Mouse (Mus musculus) kidney, postnatal 25 days (tissue): ENCODE results near the gene Parp14.
A peak's percentile ranks its signal among the peaks of the same experiment; 100 is the strongest.
"Not testable (repeated sequence)": the region's sequence is repeated elsewhere in the genome, so short reads cannot be mapped to it uniquely, and the experiment has no call there.

Source experiments
- DNase-seq, 2 experiments: peaks; one replicate each; pipeline ENCODE4 v3.0.0; 2021; ENCODE audit warnings: mixed read lengths in 2 of 2

The Parp14 gene

DNA sequence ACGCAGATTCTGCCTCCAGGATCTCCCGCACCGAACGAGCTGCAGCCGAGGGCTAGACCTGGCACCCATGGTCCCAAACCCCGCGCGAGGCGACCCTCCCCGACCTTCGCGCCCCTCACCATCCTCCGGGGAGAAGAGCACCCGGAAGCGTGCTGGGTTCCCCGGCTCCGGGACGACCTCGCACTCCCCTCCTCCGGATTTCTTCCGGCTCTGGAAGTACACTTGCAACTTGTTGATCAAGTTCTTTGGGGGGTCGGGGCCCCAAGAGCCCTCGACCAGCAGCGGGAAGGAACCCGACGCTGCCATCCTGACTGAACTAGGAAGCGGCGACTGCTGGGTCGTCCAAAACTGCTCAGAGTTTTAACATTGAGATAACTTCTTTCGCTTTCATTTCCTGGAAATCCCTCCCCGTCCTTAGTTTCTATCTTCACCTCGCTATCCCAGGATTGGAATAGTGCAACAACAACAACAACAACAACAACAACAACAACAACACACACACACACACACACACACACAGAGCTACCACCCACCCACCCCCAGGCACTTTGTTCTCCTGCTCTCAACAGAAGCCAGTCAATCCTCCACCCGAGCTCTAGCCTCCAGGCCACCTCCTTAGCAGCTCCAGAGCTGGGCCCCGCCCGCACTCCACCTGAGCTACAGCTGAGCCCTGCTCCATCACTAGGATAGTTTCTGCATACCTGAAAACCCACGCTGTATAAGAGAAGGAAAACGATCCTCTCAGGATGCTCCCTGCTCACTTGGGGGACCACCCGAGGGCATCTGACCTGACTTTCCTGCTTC lies at the start of gene Parp14:
Parp14 (minus strand) TSS at position 497 of the 804 bp plus-strand sequence.
- DNase-seq = peak; percentile 55 to 69

DNA sequence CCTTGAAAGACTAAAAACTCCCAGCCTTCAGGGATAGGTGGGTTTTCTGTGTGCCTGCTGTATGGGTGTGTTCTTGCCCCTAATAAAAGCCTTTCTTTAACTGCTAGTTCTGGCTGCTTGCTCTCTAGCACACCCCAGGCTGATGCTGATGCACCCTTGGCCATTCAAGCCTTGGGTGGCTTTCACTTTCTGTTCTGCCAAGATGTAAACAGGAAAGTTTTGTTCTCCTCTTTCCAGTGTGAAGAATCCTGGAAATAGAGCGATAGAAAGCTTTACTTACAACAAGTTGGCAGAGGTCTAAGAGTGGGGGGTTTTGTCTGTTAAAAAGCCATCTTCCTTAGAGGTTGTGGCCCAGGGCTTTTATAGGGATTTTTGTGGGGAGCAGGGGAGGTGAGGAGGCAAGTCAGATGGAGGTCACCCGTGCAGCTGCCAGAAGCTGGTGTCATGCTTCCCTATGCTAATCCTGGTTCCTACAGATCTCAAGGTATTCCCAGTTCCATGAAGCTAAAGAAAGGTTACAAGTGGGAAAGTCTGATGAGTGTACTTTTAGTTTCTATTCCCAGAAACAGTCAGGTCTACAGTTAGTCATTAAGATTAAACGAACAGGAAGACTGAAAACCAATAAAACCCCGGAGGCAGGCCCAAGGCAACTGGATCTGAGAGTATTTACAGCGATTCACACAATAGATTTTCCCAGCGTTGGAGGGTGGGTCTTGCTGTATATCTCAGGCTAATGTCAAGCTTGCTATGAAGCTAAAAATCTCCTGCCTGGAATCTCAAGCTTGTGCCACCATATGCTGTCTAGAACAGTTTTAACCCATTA lies 47.6 kb upstream of the Parp14 start:
- no peak for DNase-seq

DNA sequence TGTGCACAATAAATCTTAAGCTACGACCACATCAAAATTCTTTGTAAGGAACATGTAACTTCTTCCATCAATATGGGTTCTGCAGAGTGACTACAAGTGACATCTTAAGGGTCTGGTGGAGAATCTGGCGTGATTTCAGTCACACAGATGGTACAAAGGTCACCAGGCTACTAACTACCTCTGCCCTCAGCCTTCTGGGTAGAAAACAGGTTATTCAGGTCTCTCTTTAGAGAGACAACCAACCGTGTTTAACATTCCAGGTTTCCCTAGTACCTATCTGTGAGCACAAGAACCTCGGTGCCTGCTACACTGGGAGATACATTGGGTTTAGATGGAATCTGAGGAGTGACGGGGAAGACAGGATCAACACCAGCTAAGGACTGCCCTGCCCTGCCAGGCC lies 43.0 kb upstream of the Parp14 start:
- peak in 1 of 2 experiments; percentile 21 for DNase-seq

DNA sequence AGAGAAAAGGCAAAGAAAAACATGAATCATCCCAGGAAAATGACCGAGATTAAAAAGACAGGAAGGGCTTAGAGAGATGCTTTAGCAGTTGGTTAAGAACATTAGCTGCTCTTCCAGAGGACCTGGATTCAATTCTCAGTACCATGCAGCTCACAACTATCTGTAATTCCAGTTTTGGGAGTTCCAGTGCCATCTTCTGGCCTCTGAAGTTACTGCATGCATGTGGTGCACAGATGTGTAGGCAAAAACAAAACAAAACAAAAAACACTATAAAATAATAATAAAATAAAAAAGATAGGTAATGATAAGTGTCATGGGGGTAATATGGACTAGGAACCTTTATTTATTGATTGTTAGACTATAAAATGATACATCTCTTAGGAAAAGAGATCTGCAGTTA lies 42.2 kb upstream of the Parp14 start:
- peak in 1 of 2 experiments; percentile 43 for DNase-seq

DNA sequence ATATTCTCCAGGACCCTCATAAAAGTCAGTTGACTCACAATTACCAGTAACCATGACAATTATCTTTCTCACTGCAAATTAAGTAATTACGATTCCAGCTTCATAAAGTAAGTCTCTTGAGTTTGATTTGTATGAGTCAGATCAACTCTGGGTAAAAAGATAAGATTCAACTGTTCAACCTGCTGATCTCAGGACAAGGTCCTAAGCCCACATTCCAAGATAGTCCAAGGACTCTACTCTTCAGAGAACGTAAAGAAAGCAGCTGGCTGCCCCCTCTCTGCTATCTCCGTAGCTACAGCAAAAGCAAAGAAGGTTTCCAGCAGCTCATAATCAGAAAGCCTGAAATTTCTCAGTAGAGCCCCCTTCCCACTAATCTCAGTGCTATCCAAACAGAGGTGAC lies 40.1 kb upstream of the Parp14 start:
- DNase-seq = no peak

DNA sequence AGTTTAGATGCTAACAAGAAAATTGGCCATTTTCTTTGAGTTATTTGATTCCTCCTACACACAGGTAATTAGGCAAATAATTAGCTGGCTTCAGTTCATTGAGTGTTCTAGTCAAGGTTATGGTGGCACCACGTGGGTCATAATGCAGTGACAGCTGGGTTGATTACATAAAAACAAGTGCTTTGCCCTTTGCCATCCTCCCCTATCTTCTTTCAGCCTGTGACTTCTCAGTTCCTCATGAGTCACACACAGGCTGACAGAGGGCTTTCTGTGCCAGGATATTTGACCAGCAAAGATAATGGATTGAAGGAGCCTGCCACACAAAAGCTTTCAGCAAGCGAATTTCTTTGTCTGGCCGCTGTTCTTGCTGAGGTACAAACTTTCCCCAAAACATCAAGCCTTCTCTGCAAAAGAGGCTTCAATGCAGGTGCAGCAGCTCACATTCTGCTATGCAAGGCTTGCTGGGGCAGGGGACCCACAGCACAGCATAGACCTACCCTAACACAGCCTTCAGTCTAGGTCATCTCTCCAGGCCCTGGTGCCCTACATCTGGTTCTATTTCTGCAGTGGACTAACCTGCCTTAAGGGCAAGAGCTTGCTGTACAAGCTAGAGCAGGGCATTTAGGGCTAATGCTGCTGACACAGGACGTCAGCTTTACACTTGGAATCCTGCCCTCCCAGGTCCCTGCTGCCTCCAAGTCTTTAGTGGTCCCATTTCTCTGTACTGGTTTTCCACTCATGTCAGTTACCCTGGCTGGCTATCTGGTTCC lies 36.3 kb upstream of the Parp14 start:
- DNase-seq = peak; percentile 12 to 55

DNA sequence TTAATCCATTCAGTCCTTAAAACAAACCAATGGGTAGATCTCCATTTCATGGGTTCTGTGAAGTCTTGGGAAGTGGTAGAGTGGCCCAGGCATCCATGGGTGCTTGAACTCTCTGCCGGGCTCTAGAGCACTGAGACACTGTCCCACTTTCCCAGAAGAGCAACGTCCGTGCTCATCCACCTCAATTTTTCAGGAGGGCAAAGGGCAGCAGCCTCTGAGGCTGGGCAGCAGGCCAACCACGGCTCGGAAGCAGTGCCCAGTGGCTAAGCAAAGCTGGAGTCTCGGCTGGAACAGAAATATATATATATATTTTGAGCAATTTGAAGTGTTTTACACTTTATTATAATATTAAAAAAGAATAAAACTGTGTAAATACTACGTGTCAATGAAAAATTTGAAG lies 35.5 kb upstream of the Parp14 start:
- DNase-seq = peak; percentile 71 to 80

DNA sequence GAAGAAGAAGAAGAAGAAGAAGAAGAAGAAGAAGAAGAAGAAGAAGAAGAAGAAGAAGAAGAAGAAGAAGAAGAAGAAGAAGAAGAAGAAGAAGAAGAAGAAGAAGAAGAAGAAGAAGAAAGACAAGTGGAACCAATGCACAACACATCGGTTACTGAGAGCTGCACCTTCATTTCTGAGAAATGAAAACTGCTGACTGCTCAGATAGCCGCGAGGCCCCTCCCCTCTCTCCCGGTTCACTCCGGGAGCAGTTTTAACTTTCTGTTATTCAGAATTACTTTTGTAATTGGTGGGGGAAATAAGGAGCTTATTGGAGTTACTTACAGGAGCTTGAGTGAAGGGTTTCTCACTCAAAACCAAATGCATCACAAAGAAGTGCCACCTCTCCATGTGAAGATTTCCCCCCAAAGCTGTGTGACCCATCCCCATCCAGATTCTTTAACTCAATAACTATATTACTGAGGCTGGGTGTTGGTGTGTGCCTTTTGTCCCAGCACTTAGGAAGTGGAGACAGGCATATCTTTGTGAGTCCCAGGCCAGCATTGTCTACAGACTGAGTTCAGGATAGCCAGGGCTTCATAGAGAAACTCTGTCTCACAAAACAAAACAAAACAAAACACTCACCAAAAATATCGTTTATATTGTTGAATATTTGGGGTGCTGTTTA lies 34.6 kb upstream of the Parp14 start:
- DNase-seq = no peak

DNA sequence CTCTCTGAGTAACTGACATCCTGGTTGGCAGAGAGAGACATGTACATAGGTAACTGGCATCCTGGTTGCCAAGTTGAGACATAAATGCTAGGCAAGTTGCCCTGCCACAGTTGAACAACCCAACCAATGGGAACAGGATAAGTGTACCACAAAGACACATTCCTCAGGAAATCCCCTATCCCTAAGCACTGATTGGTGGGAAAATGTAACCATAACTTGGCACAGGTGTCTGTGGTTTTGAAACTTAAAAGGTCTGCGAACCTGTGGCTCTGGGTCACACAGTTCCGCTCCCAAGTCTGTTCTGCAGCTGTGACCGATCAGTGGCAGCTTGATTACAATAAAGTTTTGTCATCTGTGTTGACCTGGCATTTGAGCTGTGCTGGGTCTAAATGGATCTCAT lies 34.0 kb upstream of the Parp14 start:
- no peak for DNase-seq

DNA sequence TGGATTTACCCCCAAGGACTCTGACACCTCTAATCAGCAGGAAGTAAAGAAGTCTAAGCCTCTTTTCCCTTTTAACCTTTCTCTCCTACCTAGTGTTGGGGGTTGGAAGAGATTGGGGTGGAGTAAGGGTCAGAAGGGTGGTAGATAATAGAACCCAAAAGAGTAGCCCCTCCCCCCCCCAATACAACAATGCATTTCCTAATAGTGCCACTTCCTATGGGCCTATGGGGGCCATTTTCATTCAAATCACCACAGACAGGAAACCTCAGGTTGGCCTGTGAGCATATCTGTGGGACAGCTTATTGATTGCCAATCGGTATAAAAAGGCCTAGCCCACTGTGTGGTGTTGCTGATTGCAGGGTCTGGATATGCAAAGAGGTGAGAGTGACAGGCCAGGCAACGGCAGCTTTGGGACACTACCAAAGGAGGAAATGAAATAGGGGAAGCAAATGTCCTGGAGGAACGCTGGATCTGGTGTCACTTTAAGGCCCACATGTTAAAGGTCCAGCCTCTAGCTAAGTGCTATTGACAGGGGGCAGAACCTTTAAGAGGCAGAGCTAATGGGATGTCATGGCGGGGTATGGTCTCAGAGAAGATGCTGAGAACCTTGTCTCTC lies 32.9 kb upstream of the Parp14 start:
- DNase-seq = no peak

DNA sequence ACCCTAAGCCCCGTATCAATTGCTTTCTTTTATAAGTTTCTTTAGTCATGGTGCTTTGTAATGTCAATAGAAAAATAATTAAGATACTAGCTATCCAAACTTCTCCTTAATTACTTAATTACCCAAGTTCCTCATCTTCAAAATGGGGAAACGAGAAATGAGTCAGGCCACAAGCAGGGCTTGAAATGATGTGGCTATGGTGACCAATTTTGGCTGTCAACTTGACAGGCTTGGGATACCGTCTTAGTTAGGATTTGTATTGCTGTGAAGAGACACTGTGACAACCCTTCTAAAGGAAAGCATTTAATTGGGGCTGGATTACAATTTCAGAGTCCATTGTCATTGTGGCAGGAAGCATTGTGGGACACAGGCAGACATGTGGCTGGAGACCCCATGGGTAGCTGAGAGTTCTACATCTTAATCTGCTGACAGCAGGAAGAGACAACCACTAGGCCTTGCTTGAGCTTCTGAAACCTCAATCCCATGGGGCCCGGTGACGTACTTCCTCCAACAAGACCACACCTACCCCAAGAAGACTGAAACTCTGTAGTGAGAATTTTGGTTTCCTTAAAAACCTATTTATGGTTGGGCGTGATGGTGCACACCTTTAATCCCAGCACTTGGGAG lies 31.8 kb upstream of the Parp14 start:
- no peak for DNase-seq

DNA sequence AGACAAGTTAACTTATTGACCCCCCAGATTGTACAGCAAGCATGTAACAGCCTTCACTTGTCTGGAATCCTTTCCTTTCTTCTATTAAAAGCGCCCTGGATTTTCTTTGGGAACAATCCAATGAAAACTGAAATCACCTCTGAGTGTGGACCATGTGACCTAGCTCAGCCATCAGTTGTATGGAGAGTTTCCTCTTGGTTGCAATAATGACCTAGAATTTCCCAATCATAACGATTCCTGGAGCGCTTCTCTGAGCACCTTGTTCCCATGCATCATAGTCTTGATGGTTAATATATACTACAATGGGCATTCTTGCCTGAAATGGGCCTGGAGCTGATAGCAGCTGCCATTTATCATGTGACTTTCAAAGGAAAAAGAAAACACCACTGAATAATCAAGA lies 29.2 kb upstream of the Parp14 start:
- no peak for DNase-seq

DNA sequence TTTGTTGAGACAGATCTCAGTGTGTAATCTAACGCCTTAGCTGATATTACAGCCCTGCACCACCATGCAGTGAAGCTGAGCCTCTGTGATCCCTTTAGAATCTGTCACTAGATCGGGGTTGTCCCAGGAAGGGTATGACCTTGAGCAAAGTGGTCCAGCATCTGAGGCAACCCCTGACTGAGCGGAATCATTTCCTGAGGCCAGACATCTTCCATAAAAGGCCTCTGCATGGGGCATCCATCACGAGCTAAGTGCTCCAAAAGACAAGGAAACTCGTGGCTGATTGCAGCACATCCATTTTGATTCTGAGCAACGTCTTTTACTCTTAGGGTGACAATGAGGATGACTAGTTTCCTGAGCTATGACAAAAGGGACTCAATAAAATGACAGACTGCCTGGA lies 23.7 kb upstream of the Parp14 start:
- DNase-seq = no peak

DNA sequence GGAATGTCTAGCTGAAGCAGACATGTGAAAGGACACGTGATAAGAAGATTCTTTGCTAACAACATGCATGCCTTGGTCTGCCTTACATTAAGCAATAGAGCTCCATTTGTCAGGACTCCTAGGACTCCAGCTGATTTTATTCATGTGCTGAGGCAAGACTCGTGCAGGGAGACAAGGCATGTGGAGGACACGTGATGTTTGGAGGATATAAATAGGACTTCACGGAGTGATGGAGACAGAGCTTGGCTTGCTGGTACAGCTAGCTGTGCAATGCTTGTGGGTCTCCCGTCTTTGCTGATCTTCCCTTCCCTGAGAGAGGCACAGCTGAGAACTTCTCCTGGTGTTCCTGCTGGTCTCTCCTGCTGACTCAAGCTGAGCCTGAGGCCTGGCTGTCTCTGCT lies 20.3 kb upstream of the Parp14 start:
- not testable (repeated sequence) for DNase-seq

DNA sequence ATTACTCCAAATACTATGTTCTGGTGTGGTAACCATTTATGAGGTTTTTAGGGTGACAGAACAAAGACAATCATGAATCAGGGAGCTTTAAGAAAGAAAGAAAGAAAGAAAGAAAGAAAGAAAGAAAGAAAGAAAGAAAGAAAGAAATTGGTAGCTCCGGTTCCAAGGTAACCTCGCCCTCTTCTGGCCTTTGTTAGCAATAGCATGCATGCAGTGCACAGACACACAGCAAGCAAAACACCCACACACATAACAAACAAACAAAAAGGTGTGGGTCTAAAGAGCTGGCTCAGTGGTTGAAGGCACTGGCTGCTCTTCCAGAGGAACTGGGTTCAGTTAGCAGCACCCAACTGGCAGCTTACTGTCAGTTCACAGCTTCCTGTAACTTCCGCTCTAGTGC lies 19.3 kb upstream of the Parp14 start:
- no peak for DNase-seq

DNA sequence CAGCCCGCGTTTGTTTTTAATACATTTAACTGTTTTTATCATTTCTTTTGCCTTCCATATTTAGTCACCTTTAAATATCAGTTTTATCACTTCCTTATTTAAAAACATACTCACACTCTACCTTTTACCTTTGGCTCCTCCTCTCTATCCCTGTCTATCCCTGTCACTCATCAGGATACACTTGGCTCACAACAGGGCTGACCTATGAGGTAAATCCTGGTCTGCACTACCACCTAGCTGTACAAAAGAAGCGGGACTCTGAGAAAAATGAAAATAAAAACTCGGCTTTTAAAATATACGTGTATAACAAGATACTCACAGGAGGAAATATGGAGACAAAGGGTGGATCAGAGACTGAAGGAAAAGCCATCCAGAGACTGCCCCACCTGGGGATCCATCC lies 17.6 kb upstream of the Parp14 start:
- no peak for DNase-seq

DNA sequence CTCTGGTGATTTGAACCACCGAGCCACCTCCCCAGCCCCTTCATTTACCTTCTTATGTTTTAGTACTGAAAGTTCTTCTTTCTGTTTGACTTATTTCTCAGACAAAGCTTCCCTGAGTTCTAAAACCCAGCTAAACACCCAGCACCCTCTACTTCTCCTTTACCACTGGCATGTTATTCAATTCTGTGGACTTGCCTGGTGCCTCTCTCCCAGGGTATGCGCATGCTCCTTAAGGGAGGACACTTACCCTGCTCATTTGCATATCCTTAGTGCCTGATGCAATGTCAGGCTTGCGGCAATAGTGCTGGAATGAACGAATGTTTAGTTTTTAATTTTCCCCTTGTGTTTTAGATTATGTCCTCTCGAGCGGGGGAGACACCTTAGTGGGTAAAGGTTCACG lies 16.8 kb upstream of the Parp14 start:
- DNase-seq = no peak

DNA sequence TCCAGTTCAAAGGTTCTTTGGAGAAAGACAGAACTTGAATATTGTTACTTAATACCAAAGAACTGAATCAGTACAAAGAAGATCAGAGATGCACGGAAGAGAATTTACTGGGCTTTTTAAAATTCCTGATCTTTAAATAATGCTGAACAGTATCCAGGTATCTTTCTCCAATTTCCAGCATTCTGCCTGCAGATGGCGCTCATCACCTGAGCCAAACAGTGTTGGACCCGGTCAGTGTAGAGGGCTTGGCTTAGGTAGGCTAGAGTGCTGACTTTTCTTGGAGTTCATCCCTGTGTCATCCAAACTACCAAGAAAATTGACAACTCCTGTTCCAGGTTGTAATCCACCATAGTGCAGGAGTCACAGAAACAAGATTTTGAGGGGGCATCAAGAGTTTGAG lies 3.1 kb upstream of the Parp14 start:
- peak; percentile 76 to 84 for DNase-seq

DNA sequence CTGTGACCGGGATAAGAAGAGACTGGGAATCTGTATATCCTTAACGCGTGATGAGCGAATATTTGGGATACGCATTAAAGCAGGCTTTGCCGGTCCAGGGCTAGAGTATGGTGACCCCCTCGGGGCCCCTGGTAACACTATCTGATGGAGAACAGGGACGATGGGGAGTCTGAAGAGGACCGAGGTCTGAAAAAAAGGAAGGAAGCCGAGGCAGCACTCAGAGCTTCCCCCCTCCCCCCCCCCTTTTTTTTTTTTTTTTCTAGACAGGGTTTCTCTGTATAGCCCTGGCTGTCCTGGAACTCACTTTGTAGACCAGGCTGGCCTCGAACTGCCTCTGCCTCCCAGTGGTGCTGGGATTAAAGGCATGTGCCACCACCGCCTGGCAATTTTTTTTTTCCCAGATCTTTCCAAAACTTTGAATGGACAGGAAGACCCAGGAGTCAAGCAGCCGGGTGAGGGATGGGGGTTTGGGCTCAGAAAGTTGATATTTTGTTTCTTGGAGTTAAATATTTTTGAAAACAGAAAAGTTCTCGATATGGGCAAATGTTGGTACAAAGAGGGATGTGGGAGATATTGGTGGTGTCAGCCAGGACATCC lies 1.2 kb upstream of the Parp14 start:
- DNase-seq = no peak

DNA sequence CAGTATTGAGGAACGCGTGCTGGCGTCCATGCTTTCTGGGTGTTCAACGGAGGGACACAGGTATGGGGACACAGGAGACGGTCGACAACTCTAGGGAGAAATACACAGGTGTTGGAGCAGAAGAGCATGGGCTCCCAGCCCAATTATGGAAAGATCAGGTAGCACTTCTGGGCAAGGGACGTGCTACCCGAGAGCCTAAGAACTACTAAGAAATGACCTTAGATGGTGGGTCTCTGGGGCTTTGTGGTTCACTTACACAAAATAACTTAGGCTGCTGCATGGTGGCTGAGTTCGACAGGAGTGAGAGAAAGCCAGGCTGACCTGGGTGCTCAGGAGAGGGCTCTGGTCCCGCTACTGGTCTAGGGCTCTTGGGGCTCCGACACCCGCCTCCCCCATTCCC lies 554 bp upstream of the Parp14 start:
- DNase-seq = no peak

DNA sequence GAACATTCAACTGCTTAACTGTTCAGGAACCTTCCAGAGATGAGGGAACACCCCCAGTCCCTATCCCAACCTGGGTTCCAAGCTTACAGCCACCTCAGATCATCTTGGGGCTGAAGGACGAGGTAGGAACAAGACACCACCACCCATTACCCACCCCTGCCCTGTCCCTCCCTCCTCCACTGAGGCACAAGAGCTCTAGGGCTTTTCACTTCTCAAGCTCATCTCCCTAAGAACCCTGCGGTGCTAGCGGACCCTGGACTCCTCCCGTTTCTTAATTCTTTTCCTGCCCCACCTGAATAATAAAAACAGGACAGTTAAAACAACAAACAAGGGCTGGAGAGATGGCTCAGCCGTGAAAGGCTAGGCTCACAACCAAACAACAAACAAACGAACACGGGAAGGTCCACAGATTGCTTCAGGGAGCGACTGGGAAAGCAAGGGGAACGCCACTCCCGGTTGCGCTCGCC lies 730 bp downstream of the Parp14 start:
- DNase-seq = peak in 1 of 2 experiments; percentile 7
